8 mouse cellular contexts compared by ENCODE assay signal in genomic region chr7:144942744-144943135, GRCm38 (mm10). TPM values are rescaled to one million over a fixed set of nuclear protein-coding genes. Genes with fewer than 3 reads are reported as not detected.
A peak's percentile ranks its signal among the peaks of the same experiment; 100 is the strongest.
DNase-seq lines count a peak whose midpoint lies in the region; ATAC-seq and TF ChIP-seq lines count a peak whose summit lies in the region.

No protein-coding gene starts in this region.

- peak overlapping the region; percentile 33; the same call in 1 of the 2 replicates for H3K9ac ChIP-seq in forebrain, postnatal 0 days
- H3K9ac ChIP-seq in liver, embryonic 13.5 days: peak overlapping the region; percentile 50
- H3K9ac ChIP-seq in stomach, postnatal 0 days (ENCODE audit: low read length): peak overlapping the region; percentile 35; the same call in 1 of the 2 replicates

- H3K4me1 ChIP-seq in megakaryocyte, embryonic 14.5 days: peaks cover 65% of the 10 kb centered on the region
- H3K4me1 ChIP-seq in forebrain, postnatal 0 days (ENCODE audit: insufficient read depth): peaks cover 38% of the 10 kb centered on the region
- peaks cover 19% of the 10 kb centered on the region for H3K4me1 ChIP-seq in liver, embryonic 13.5 days (replicated peaks)
- peaks cover 9% of the 10 kb centered on the region for H3K4me1 ChIP-seq in stomach, postnatal 0 days (replicated peaks; ENCODE audit: control insufficient read depth, insufficient read depth)

- no peak for TF ChIP-seq EP300 in stomach, postnatal 0 days (optimal IDR thresholded peaks at IDR 0.05)

- no peak overlapping the region for H3K27ac ChIP-seq in forebrain, postnatal 0 days (ENCODE audit: low read depth, low read length)
- no peak overlapping the region for H3K27ac ChIP-seq in liver, embryonic 13.5 days
- no peak overlapping the region for H3K27ac ChIP-seq in stomach, postnatal 0 days (replicated peaks)

- no peak for ATAC-seq in megakaryocyte, adult 5-6 weeks (ENCODE audit: poor library complexity, severe bottlenecking)
- ATAC-seq in forebrain, postnatal 0 days: no peak
- peak; percentile 4; the same call in 1 of the 2 replicates for ATAC-seq in liver, embryonic 13.5 days (ENCODE audit: low read depth)
- no peak for ATAC-seq in stomach, postnatal 0 days (ENCODE audit: low FRiP score, low TSS enrichment)

- no peaks in the 10 kb centered on the region; the same call in 1 of the 2 replicates for H3K9me3 ChIP-seq in megakaryocyte, embryonic 14.5 days
- no peaks in the 10 kb centered on the region for H3K9me3 ChIP-seq in forebrain, postnatal 0 days (ENCODE audit: low read length)
- H3K9me3 ChIP-seq in liver, embryonic 13.5 days (replicated peaks): no peaks in the 10 kb centered on the region
- H3K9me3 ChIP-seq in stomach, postnatal 0 days (ENCODE audit: control insufficient read depth, low read length): no peaks in the 10 kb centered on the region

- 2% methylated on average over 20 of the region's 20 CpGs for WGBS in forebrain, postnatal 0 days
- WGBS in liver, embryonic 13.5 days (ENCODE audit: insufficient replicate concordance): 3% methylated on average over 20 of the region's 20 CpGs
- 1% methylated on average over 20 of the region's 20 CpGs for WGBS in stomach, postnatal 0 days

- H3K27me3 ChIP-seq in megakaryocyte, embryonic 14.5 days (replicated peaks): peaks cover 90% of the 10 kb centered on the region
- H3K27me3 ChIP-seq in forebrain, postnatal 0 days (ENCODE audit: insufficient read depth, low read length): peaks cover 51% of the 10 kb centered on the region
- H3K27me3 ChIP-seq in liver, embryonic 13.5 days: peaks cover 73% of the 10 kb centered on the region
- peaks cover 4% of the 10 kb centered on the region; the same call in 1 of the 2 replicates for H3K27me3 ChIP-seq in stomach, postnatal 0 days (ENCODE audit: control insufficient read depth, insufficient read depth, low read length)

- peak overlapping the region; percentile 87 for H3K4me3 ChIP-seq in megakaryocyte, embryonic 14.5 days (replicated peaks)
- H3K4me3 ChIP-seq in forebrain, postnatal 0 days (ENCODE audit: low read depth, low read length): peak overlapping the region; percentile 43
- peak overlapping the region; percentile 50 for H3K4me3 ChIP-seq in liver, embryonic 13.5 days (replicated peaks)
- H3K4me3 ChIP-seq in stomach, postnatal 0 days (ENCODE audit: low read depth, low read length): peak overlapping the region; percentile 54

- DNase-seq in forebrain, postnatal 0 days: no peak
- DNase-seq in liver, embryonic 13.5 days: no peak
- no peak for DNase-seq in stomach, postnatal 0 days (ENCODE audit: low spot score)
- no peak for DNase-seq in layer of hippocampus, adult 18-20 months (ENCODE audit: low spot score in 2 of 2)
- no peak for DNase-seq in Muller cell, postnatal 12 days (ENCODE audit: inconsistent ontology term)
- DNase-seq in urinary bladder, postnatal 10 days (ENCODE audit: low spot score): no peak

- H3K36me3 ChIP-seq in megakaryocyte, embryonic 14.5 days (replicated peaks; ENCODE audit: low read length): no peaks in the 10 kb centered on the region
- H3K36me3 ChIP-seq in forebrain, postnatal 0 days (ENCODE audit: insufficient read depth): no peaks in the 10 kb centered on the region
- no peaks in the 10 kb centered on the region for H3K36me3 ChIP-seq in liver, embryonic 13.5 days
- no peaks in the 10 kb centered on the region for H3K36me3 ChIP-seq in stomach, postnatal 0 days (ENCODE audit: control insufficient read depth, insufficient read depth, low read length)

- TF ChIP-seq CTCF in forebrain, postnatal 0 days (IDR thresholded peaks at IDR 0.05; ENCODE audit: low read depth): no peak
- TF ChIP-seq CTCF in stomach, postnatal 0 days (IDR thresholded peaks at IDR 0.05; ENCODE audit: low read depth): no peak

- peak overlapping the region; percentile 87 for H3K4me2 ChIP-seq in forebrain, postnatal 0 days (ENCODE audit: low read depth)
- peak overlapping the region; percentile 63 for H3K4me2 ChIP-seq in liver, embryonic 13.5 days
- H3K4me2 ChIP-seq in stomach, postnatal 0 days (replicated peaks; ENCODE audit: low read depth): peak overlapping the region; percentile 98

RNA-seq across cellular contexts. Expression of gene Ccnd1, which starts 3.0 kb away (rescaled TPM):
- 12.9 and 17.6 TPM in 2 replicates for polyA plus RNA-seq in megakaryocyte, embryonic 14.5 days (2012; ENCODE audit: insufficient read depth, low replicate concordance)
- total RNA-seq in megakaryocyte, adult 5-6 weeks (2015): 8.1 and 11.1 TPM in 2 replicates
- total RNA-seq in megakaryocyte, adult 5-6 weeks (2017): 5.2 and 5.5 TPM in 2 replicates
- total RNA-seq in forebrain, postnatal 0 days (2014; rRNA removed): 21.6 and 33.5 TPM in 2 replicates
- polyA plus RNA-seq in forebrain, postnatal 0 days (2015; fragmentation: Nextera tagmentation; extraction: Ambion mirVana): 23.9 and 29.0 TPM in 2 replicates
- polyA plus RNA-seq in liver, embryonic 13.5 days (2015; fragmentation: Nextera tagmentation; extraction: Ambion mirVana): 36.8 and 50.3 TPM in 2 replicates
- polyA plus RNA-seq in stomach, postnatal 0 days (2015; fragmentation: Nextera tagmentation; extraction: Ambion mirVana): 38.7 and 38.9 TPM in 2 replicates
- 10 to 100 TPM; 56.0 to 59.6 TPM for total RNA-seq in layer of hippocampus, adult 18-20 months (2021)

RNA-seq across cellular contexts. Expression of gene LTO1, which starts 27.8 kb away (rescaled TPM):
- 1.3 and 20.1 TPM in 2 replicates for polyA plus RNA-seq in megakaryocyte, embryonic 14.5 days (2012; ENCODE audit: insufficient read depth, low replicate concordance)
- total RNA-seq in megakaryocyte, adult 5-6 weeks (2015): 13.8 and 14.5 TPM in 2 replicates
- total RNA-seq in megakaryocyte, adult 5-6 weeks (2017): 49.5 and 53.8 TPM in 2 replicates
- 21.7 and 22.4 TPM in 2 replicates for total RNA-seq in forebrain, postnatal 0 days (2014; rRNA removed)
- polyA plus RNA-seq in forebrain, postnatal 0 days (2015; fragmentation: Nextera tagmentation; extraction: Ambion mirVana): 16.4 and 17.6 TPM in 2 replicates
- 9.6 and 11.2 TPM in 2 replicates for polyA plus RNA-seq in liver, embryonic 13.5 days (2015; fragmentation: Nextera tagmentation; extraction: Ambion mirVana)
- 17.1 and 17.8 TPM in 2 replicates for polyA plus RNA-seq in stomach, postnatal 0 days (2015; fragmentation: Nextera tagmentation; extraction: Ambion mirVana)
- 10 to 100 TPM; 25.6 to 27.2 TPM for total RNA-seq in layer of hippocampus, adult 18-20 months (2021)

RNA-seq across cellular contexts. Expression of gene Fgf15, which starts 46.4 kb away (rescaled TPM):
- polyA plus RNA-seq in megakaryocyte, embryonic 14.5 days (2012; ENCODE audit: insufficient read depth, low replicate concordance): 1.3 TPM in 1 of 2 replicates, not detected in the other
- total RNA-seq in megakaryocyte, adult 5-6 weeks (2015): not detected in 2 replicates
- total RNA-seq in megakaryocyte, adult 5-6 weeks (2017): not detected in 2 replicates
- 2.5 and 4.0 TPM in 2 replicates for total RNA-seq in forebrain, postnatal 0 days (2014; rRNA removed)
- 5.0 and 6.1 TPM in 2 replicates for polyA plus RNA-seq in forebrain, postnatal 0 days (2015; fragmentation: Nextera tagmentation; extraction: Ambion mirVana)
- polyA plus RNA-seq in liver, embryonic 13.5 days (2015; fragmentation: Nextera tagmentation; extraction: Ambion mirVana): 0.07 and 0.14 TPM in 2 replicates
- polyA plus RNA-seq in stomach, postnatal 0 days (2015; fragmentation: Nextera tagmentation; extraction: Ambion mirVana): not detected in 2 replicates
- not detected for total RNA-seq in layer of hippocampus, adult 18-20 months (2021)
